Mouse (Mus musculus) fat pad, adult 2 months (tissue): ENCODE results near the gene Gpr84.
A peak's percentile ranks its signal among the peaks of the same experiment; 100 is the strongest.

ENCODE experiments used
- DNase-seq: peaks from one replicate; pipeline ENCODE4 v3.0.0-alpha.2; 2011; ENCODE audit warnings: low read depth, low spot score; ENCODE audit errors: extremely low read depth

Gene Gpr84

GRCm38 (mm10) chr15:103308056-103308875 is 2.1 kb downstream of the Gpr84 start:
- DNase-seq, result no peak

- no peak for DNase-seq
Observed at GRCm38 (mm10) chr15:103307125-103307524, 3.3 kb downstream of the Gpr84 start.

GRCm38 (mm10) chr15:103305792-103306645 is 4.4 kb downstream of the Gpr84 start:
- DNase-seq, result no peak

- peak; percentile 89 for DNase-seq
Observed at GRCm38 (mm10) chr15:103305070-103305678, 5.2 kb downstream of the Gpr84 start.

- no peak for DNase-seq
Observed at GRCm38 (mm10) chr15:103304616-103304969, 5.8 kb downstream of the Gpr84 start.

- DNase-seq, result no peak
Observed at GRCm38 (mm10) chr15:103303916-103304615, 6.3 kb downstream of the Gpr84 start.

- no peak for DNase-seq
Observed at GRCm38 (mm10) chr15:103302341-103303021, 7.9 kb downstream of the Gpr84 start.

GRCm38 (mm10) chr15:103301547-103302340 is 8.7 kb downstream of the Gpr84 start:
- DNase-seq, result no peak

GRCm38 (mm10) chr15:103301046-103301445 is 9.4 kb downstream of the Gpr84 start:
- DNase-seq, result no peak

GRCm38 (mm10) chr15:103300560-103300959 is 9.9 kb downstream of the Gpr84 start:
- DNase-seq, result no peak

- no peak for DNase-seq
Observed at GRCm38 (mm10) chr15:103300067-103300471, 10.3 kb downstream of the Gpr84 start.

GRCm38 (mm10) chr15:103299644-103300043 is 10.8 kb downstream of the Gpr84 start:
- DNase-seq, result no peak

GRCm38 (mm10) chr15:103298861-103299616 is 11.4 kb downstream of the Gpr84 start:
- DNase-seq, result no peak

GRCm38 (mm10) chr15:103298026-103298425 is 12.4 kb downstream of the Gpr84 start:
- DNase-seq, result no peak

- no peak for DNase-seq
Observed at GRCm38 (mm10) chr15:103297313-103297712, 13.1 kb downstream of the Gpr84 start.

GRCm38 (mm10) chr15:103295851-103296250 is 14.6 kb downstream of the Gpr84 start:
- no peak for DNase-seq

- no peak for DNase-seq
Observed at GRCm38 (mm10) chr15:103294649-103295048, 15.8 kb downstream of the Gpr84 start.

GRCm38 (mm10) chr15:103293375-103293774 is 17.0 kb downstream of the Gpr84 start:
- DNase-seq, result no peak
